Mouse (Mus musculus) bone marrow macrophage, adult 2 months (primary cell): ENCODE results near the gene Mfsd11.

Experiments
- CTCF ChIP-seq: IDR thresholded peaks from 2 replicates; pipeline ENCODE4 v1.5.1; 2012; ENCODE audit warnings: low read depth, mild to moderate bottlenecking, low read length, moderate library complexity
- POLR2A ChIP-seq: IDR thresholded peaks from 2 replicates; pipeline ENCODE4 v1.6.1; 2012; ENCODE audit warnings: mild to moderate bottlenecking, low read depth, low read length, borderline replicate concordance

DNA sequence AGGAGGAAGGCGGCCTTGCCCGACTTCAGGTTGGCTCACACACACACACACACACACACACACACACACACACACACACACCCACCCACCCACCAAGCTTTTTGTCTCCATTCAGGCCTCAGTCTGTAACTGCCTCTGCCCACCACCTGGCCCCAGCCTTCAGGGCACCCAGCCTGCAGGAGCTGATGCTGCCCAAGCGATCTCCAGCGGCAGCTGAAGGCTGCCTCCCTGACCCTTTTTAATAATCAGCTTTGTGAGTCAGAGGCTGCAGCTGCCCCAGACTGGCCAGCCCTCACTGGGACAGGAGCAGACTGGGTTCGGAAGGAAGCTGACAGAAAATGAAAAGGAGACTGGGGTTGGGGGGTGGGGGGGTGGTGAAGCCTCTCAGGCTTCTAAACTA is 27.0 kb upstream of the Mfsd11 start:
- no peak for TF ChIP-seq POLR2A
- no peak for TF ChIP-seq CTCF
